Mouse (Mus musculus) kidney, postnatal 25 days (tissue): Measurements from ENCODE around the gene Mrtfb.

ENCODE experiments used
- DNase-seq, 2 experiments: peaks; one replicate each; pipeline ENCODE4 v3.0.0; 2021; ENCODE audit warnings: mixed read lengths in 2 of 2

The Mrtfb gene

GRCm38 (mm10) chr16:13405403-13405802, 149.1 kb downstream of the Mrtfb start:
- no peak for DNase-seq

- peak in 1 of 2 experiments; percentile 59 for DNase-seq
Observed at GRCm38 (mm10) chr16:13409530-13410163, 153.4 kb downstream of the Mrtfb start.

DNA sequence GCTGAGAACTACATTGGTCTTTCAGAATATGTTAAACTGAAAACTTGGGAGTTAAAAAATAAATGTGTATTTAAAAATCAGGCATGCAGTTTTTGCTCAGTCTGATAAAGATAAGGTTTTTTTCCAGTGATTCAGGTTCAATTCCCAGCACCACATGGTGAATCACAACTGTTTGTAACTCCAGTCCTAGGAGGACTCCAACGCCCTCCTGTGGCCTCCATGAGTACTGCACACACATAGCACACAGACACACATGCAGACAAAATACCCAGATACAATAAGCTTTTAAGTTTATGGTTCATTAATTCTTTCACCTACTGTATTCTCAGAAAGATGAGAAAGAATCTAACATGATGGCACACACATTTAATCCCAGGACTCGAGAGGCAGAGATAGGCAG, 154.5 kb downstream of the Mrtfb start:
- no peak for DNase-seq

DNA sequence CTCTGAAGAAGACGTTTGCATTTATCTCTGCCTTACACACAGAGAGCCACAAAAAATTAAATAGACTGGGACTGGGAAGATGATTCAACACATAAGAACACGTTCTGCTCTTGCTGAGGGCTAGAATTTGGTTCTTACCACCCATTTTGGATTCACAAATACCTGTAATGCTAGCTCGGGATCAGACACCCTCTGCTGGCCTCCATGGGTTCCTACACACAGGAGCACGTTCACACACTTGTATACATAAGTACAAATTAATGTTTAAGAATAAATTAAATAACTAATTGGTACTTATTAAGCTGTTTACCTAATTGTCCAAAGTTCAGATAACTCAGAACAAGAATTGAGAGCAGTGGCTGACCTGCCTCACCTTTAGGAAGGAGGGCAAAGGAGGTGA, 155.2 kb downstream of the Mrtfb start:
- no peak for DNase-seq

GRCm38 (mm10) chr16:13414566-13414965, 158.3 kb downstream of the Mrtfb start:
- no peak for DNase-seq

- DNase-seq: no peak
Observed at GRCm38 (mm10) chr16:13414972-13415371, 158.7 kb downstream of the Mrtfb start.

- no peak for DNase-seq
Observed at GRCm38 (mm10) chr16:13415465-13415864, 159.2 kb downstream of the Mrtfb start.

- peak; percentile 59 to 72 for DNase-seq
Observed at GRCm38 (mm10) chr16:13416465-13416864, 160.2 kb downstream of the Mrtfb start.

GRCm38 (mm10) chr16:13417904-13418303, 161.6 kb downstream of the Mrtfb start:
- DNase-seq: no peak

- DNase-seq: no peak
Observed at GRCm38 (mm10) chr16:13419752-13420151, 163.5 kb downstream of the Mrtfb start.

- no peak for DNase-seq
Observed at GRCm38 (mm10) chr16:13422522-13422921, 166.2 kb downstream of the Mrtfb start.

GRCm38 (mm10) chr16:13423587-13424355, 167.5 kb downstream of the Mrtfb start:
- DNase-seq: no peak

- DNase-seq: no peak
Observed at GRCm38 (mm10) chr16:13425804-13426203, 169.5 kb downstream of the Mrtfb start.

- DNase-seq: no peak
Observed at GRCm38 (mm10) chr16:13426831-13427589, 170.7 kb downstream of the Mrtfb start.

DNA sequence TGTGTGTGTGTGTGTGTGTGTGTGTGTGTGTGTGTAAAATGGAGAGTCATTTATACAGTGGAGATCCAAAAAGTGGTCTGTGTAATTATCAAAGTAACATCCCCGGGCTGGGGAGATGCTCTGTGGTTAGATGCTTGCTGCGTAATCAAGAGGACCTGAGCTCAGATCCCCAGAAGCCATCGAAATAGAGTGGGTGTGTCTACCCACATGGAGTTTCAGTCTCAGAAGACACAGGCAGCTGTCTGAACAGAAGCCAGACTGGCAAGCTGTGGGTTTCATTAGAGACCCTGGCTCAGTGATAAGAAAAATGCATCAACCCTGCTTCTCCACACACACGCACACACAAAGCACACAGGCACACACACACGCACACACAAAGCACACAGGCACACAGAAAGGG, 171.8 kb downstream of the Mrtfb start:
- DNase-seq: no peak

GRCm38 (mm10) chr16:13428806-13429205, 172.5 kb downstream of the Mrtfb start:
- no peak for DNase-seq

GRCm38 (mm10) chr16:13429921-13430606, 173.8 kb downstream of the Mrtfb start:
- no peak for DNase-seq

GRCm38 (mm10) chr16:13430940-13431339, 174.7 kb downstream of the Mrtfb start:
- DNase-seq: no peak

- no peak for DNase-seq
Observed at GRCm38 (mm10) chr16:13435627-13436026, 179.3 kb downstream of the Mrtfb start.

DNA sequence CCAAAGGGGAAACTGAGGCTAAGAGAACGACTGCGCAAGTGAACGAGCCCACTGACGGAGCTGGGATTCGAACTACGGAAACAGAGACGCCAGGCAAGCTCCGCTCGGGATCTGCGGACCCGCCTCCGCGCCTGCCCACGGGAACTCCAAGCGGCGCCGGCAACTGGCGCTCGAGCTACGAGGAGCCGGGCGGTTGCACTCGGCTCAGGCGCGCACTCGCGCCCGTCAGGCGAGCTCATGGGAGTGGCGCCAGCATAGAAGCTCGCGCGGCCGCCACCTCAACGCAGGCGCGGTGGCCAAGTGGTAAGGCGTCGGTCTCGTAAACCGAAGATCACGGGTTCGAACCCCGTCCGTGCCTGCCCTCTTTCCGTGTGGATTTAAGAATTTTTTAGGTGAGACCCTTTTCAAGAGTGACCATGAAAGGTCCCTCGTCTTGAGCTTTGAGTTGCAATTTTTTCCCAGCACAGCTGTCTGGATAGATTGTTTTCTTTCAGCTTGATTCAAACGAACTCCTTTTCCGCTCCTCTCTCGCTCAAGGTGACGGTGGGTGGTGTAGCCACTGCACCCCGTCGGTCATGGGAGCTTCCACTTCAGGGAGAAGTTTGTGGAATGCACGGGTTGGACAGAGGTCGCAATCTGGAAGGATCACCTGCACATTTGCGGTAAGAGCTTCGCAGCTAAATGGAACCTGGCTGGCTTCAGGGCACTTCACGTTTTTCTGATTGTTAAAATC, 180.9 kb downstream of the Mrtfb start:
- peak; percentile 96 for DNase-seq

GRCm38 (mm10) chr16:13437770-13438372, 181.6 kb downstream of the Mrtfb start:
- DNase-seq: peak; percentile 53 to 55

DNA sequence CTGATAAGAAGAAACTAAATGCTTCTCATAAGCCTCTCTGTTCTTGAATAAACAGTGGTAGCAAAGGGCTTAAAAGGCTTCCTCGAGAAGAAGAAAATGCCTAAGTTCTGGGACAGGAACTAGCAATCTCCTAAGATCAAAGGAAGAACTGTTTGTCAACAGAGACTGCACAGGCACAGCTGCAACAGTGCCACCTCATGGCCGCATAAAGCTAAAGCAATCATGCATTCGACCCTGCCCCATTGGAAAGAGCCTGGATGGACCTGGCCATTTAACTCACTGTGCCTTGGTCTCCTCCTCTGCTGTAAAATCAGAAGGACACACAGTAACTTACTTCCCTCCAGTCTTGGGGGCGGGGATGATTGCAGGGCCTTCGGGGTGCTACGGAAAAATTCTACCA, 184.2 kb downstream of the Mrtfb start:
- DNase-seq: peak; percentile 58 to 60
